10 mouse cellular contexts compared by ENCODE assay signal in genomic region chr5:139543650-139544270, GRCm38 (mm10). TPM values are rescaled to one million over a fixed set of nuclear protein-coding genes. Genes with fewer than 3 reads are reported as not detected.
DNase-seq lines count a peak whose midpoint lies in the region; ATAC-seq and TF ChIP-seq lines count a peak whose summit lies in the region.
"Had no signal": no experiment of that assay in that cellular context is flagged by ENCODE, and none has a peak within 500 bp of the region (broad histone marks: within the 10 kb centered on the region; RNA-seq: fewer than 3 reads in every experiment).

No protein-coding gene starts in this region.

- peak overlapping the region; percentile 17; the same call in 1 of the 2 replicates for H3K4me2 ChIP-seq in heart, postnatal 0 days (ENCODE audit: low read depth, low read length)
- peak overlapping the region; percentile 26 for H3K4me2 ChIP-seq in hindbrain, embryonic 11.5 days (replicated peaks; ENCODE audit: low read depth, low read length)
- H3K4me2 ChIP-seq in midbrain, embryonic 15.5 days: peak overlapping the region; percentile 44

- peaks cover 97% of the 10 kb centered on the region for H3K27me3 ChIP-seq in heart, postnatal 0 days (ENCODE audit: control insufficient read depth, insufficient read depth, low read length)
- H3K27me3 ChIP-seq in cerebellum, adult 2 months (ENCODE audit: control insufficient read depth, insufficient read depth, low read length): no peaks in the 10 kb centered on the region; the same call in 1 of the 2 replicates
- H3K27me3 ChIP-seq in hindbrain, embryonic 11.5 days (ENCODE audit: control insufficient read depth, insufficient read depth, low read length): peaks cover 87% of the 10 kb centered on the region
- peaks cover 45% of the 10 kb centered on the region; the same call in 1 of the 2 replicates for H3K27me3 ChIP-seq in midbrain, embryonic 15.5 days (replicated peaks)

- H3K9ac ChIP-seq in heart, postnatal 0 days (replicated peaks; ENCODE audit: low read depth, low read length): no peak overlapping the region
- H3K9ac ChIP-seq in hindbrain, embryonic 11.5 days (ENCODE audit: low read depth, low read length): peak overlapping the region; percentile 59
- peak overlapping the region; percentile 51 for H3K9ac ChIP-seq in midbrain, embryonic 15.5 days

- H3K27ac ChIP-seq in heart, postnatal 0 days (ENCODE audit: low read depth): no peak overlapping the region
- peak overlapping the region; percentile 97 for H3K27ac ChIP-seq in cerebellum, adult 2 months (ENCODE audit: insufficient read depth, low read length)
- H3K27ac ChIP-seq in hindbrain, embryonic 11.5 days (ENCODE audit: low read depth, low read length): peak overlapping the region; percentile 88
- peak overlapping the region; percentile 84 for H3K27ac ChIP-seq in midbrain, embryonic 15.5 days

- H3K9me3 ChIP-seq in heart, postnatal 0 days (replicated peaks; ENCODE audit: control insufficient read depth, low read length): no peaks in the 10 kb centered on the region
- H3K9me3 ChIP-seq in hindbrain, embryonic 11.5 days (ENCODE audit: control insufficient read depth, low read length): no peaks in the 10 kb centered on the region
- no peaks in the 10 kb centered on the region for H3K9me3 ChIP-seq in midbrain, embryonic 15.5 days

- no peaks in the 10 kb centered on the region for H3K36me3 ChIP-seq in heart, postnatal 0 days (replicated peaks; ENCODE audit: control insufficient read depth, insufficient read depth, low read length)
- no peaks in the 10 kb centered on the region for H3K36me3 ChIP-seq in hindbrain, embryonic 11.5 days (ENCODE audit: control insufficient read depth, insufficient read depth, low read length)
- no peaks in the 10 kb centered on the region for H3K36me3 ChIP-seq in midbrain, embryonic 15.5 days (replicated peaks)

- no peak for TF ChIP-seq CTCF in heart, postnatal 0 days (IDR thresholded peaks at IDR 0.05; ENCODE audit: low read depth)
- no peak for TF ChIP-seq CTCF in cerebellum, adult 2 months (IDR thresholded peaks at IDR 0.05; ENCODE audit: borderline replicate concordance, insufficient read depth, low read depth, low read length)

- H3K4me3 ChIP-seq in heart, postnatal 0 days (ENCODE audit: low read depth, low read length): peak overlapping the region; percentile 22
- peak overlapping the region; percentile 60 for H3K4me3 ChIP-seq in cerebellum, adult 2 months (replicated peaks; ENCODE audit: insufficient read depth, low read depth, low read length)
- peak overlapping the region; percentile 48 for H3K4me3 ChIP-seq in hindbrain, embryonic 11.5 days (ENCODE audit: low read depth, low read length)
- peak overlapping the region; percentile 45 for H3K4me3 ChIP-seq in midbrain, embryonic 15.5 days
- H3K4me3 ChIP-seq: erythroblast, embryonic 14.5 days had no signal

- TF ChIP-seq POLR2A in cerebellum, adult 2 months (IDR thresholded peaks at IDR 0.05; ENCODE audit: borderline replicate concordance, insufficient read depth, low read length): peak; percentile 86

- TF ChIP-seq EP300 in heart, postnatal 0 days (IDR thresholded peaks at IDR 0.05; ENCODE audit: low read depth): no peak

- DNase-seq in heart, postnatal 0 days (ENCODE audit: low spot score): no peak
- no peak for DNase-seq in heart, adult 8-10 months (ENCODE audit: low spot score)
- peak; percentile 94 to 97 for DNase-seq in cerebellum, adult 2 months
- DNase-seq in hindbrain, embryonic 11.5 days (ENCODE audit: low spot score): peak; percentile 80
- DNase-seq in layer of hippocampus, postnatal 25 days (ENCODE audit: extremely low spot score in 1 of 2, low spot score in 1 of 2): no peak

- H3K4me1 ChIP-seq in heart, postnatal 0 days (ENCODE audit: control insufficient read depth, insufficient read depth): no peaks in the 10 kb centered on the region
- H3K4me1 ChIP-seq in cerebellum, adult 2 months (ENCODE audit: control insufficient read depth, insufficient read depth, low read length): peaks cover 3% of the 10 kb centered on the region; the same call in 1 of the 2 replicates
- peaks cover 7% of the 10 kb centered on the region for H3K4me1 ChIP-seq in hindbrain, embryonic 11.5 days (replicated peaks; ENCODE audit: control insufficient read depth, insufficient read depth, low read length)
- H3K4me1 ChIP-seq in midbrain, embryonic 15.5 days: peaks cover 32% of the 10 kb centered on the region

- no peak for ATAC-seq in heart, postnatal 0 days (ENCODE audit: insufficient read depth, low read depth)
- ATAC-seq in hindbrain, embryonic 11.5 days (ENCODE audit: low FRiP score): peak; percentile 58
- ATAC-seq in midbrain, embryonic 15.5 days (replicated peaks): peak; percentile 35
- ATAC-seq in monocyte, adult 5-6 weeks (replicated peaks; ENCODE audit: insufficient number of reproducible peaks, low FRiP score, low TSS enrichment, poor library complexity, severe bottlenecking): no peak
- no peak for ATAC-seq in erythroblast, adult 5-6 weeks (replicated peaks; ENCODE audit: low FRiP score, poor library complexity, severe bottlenecking)

- WGBS in heart, postnatal 0 days: 2% methylated on average over 53 of the region's 71 CpGs
- WGBS in cerebellum, adult 2 months: 1% methylated on average over 71 of the region's 71 CpGs
- under 1% methylated on average over 49 of the region's 71 CpGs for WGBS in hindbrain, embryonic 11.5 days
- WGBS in midbrain, embryonic 15.5 days: under 1% methylated on average over 69 of the region's 71 CpGs

RNA-seq across cellular contexts. Expression of gene Uncx, which starts 0.5 kb away (rescaled TPM):
- total RNA-seq in heart, postnatal 0 days (2014; rRNA removed; ENCODE audit: low replicate concordance): not detected in 2 replicates
- not detected in 2 replicates for polyA plus RNA-seq in heart, postnatal 0 days (2015; fragmentation: Nextera tagmentation; extraction: Ambion mirVana)
- not detected for total RNA-seq in heart, adult 8-10 months (2022)
- polyA plus RNA-seq in cerebellum, adult 2 months (2012; rRNA removed): 38.1 and 38.8 TPM in 2 replicates
- 57.9 and 66.8 TPM in 2 replicates for polyA plus RNA-seq in hindbrain, embryonic 11.5 days (2014; fragmentation: Nextera tagmentation; extraction: Ambion mirVana)
- polyA plus RNA-seq in midbrain, embryonic 15.5 days (2015; fragmentation: Nextera tagmentation; extraction: Ambion mirVana): 43.5 and 48.8 TPM in 2 replicates
- total RNA-seq in monocyte, adult 5-6 weeks (2017): not detected in 3 replicates
- not detected in 2 replicates for total RNA-seq in erythroblast, adult 5-6 weeks (2015; ENCODE audit: low replicate concordance)
- not detected in 2 replicates for total RNA-seq in erythroblast, adult 5-6 weeks (2017; ENCODE audit: low replicate concordance)
- not detected for total RNA-seq in layer of hippocampus, postnatal 25 days (2021)
- total RNA-seq: MEL had no signal
- polyA plus RNA-seq: erythroblast, embryonic 14.5 days had no signal

RNA-seq across cellular contexts. Expression of gene Zfand2a, which starts 59.4 kb away (rescaled TPM):
- 16.6 and 18.0 TPM in 2 replicates for total RNA-seq in heart, postnatal 0 days (2014; rRNA removed; ENCODE audit: low replicate concordance)
- 5.6 and 6.3 TPM in 2 replicates for polyA plus RNA-seq in heart, postnatal 0 days (2015; fragmentation: Nextera tagmentation; extraction: Ambion mirVana)
- total RNA-seq in heart, adult 8-10 months (2022): 10 to 100 TPM; 16.2 to 18.2 (median 17.3) TPM
- polyA plus RNA-seq in cerebellum, adult 2 months (2012; rRNA removed): 37.1 and 42.8 TPM in 2 replicates
- 6.7 and 8.4 TPM in 2 replicates for polyA plus RNA-seq in hindbrain, embryonic 11.5 days (2014; fragmentation: Nextera tagmentation; extraction: Ambion mirVana)
- 22.7 and 24.2 TPM in 2 replicates for polyA plus RNA-seq in midbrain, embryonic 15.5 days (2015; fragmentation: Nextera tagmentation; extraction: Ambion mirVana)
- 19.3 to 53.0 TPM (median 49.3 TPM) in 3 replicates for total RNA-seq in monocyte, adult 5-6 weeks (2017)
- total RNA-seq in erythroblast, adult 5-6 weeks (2015; ENCODE audit: low replicate concordance): 2.3 and 2.9 TPM in 2 replicates
- total RNA-seq in erythroblast, adult 5-6 weeks (2017; ENCODE audit: low replicate concordance): 3.4 and 5.4 TPM in 2 replicates
- total RNA-seq in layer of hippocampus, postnatal 25 days (2021): 10 to 100 TPM; 66.4 to 70.4 TPM

Comparison
In these comparisons a context has a peak if more than half of its experiments do, and no peak if none do; other contexts are left out.
1. ATAC-seq: peak in hindbrain, embryonic 11.5 days (single experiment) and midbrain, embryonic 15.5 days (single experiment); none in heart, postnatal 0 days (single experiment), monocyte, adult 5-6 weeks (single experiment) and erythroblast, adult 5-6 weeks (single experiment).
2. DNase-seq: peak in cerebellum, adult 2 months (2 of 2) and hindbrain, embryonic 11.5 days (single experiment); none in heart, postnatal 0 days (single experiment), heart, adult 8-10 months (single experiment) and layer of hippocampus, postnatal 25 days (0 of 2).
3. Peak in every context shown above with its lines, with median percentiles within 50 percentile points of each other: H3K4me2 ChIP-seq and H3K4me3 ChIP-seq.